Mouse (Mus musculus): ENCODE results near the gene Hs3st3b1. TPM values are rescaled to one million over a fixed set of nuclear protein-coding genes. Genes with fewer than 3 reads are reported as not detected.

Gene Hs3st3b1
- polyA plus RNA-seq, 1 experiment: 5.5 TPM

- TF ChIP-seq CTCF (IDR thresholded peaks at IDR 0.05; ENCODE audit: insufficient read depth, low read length) (no peak), POLR2A (IDR thresholded peaks at IDR 0.05; ENCODE audit: borderline replicate concordance, extremely low read depth, low read depth, low read length) (no peak)
- 81% methylated on average over 13 of the region's 13 CpGs for WGBS
- no peak overlapping the region for H3K4me3 ChIP-seq (replicated peaks; ENCODE audit: extremely low read depth, low read depth, low read length)
- no peak for DNase-seq
- no peaks in the 10 kb centered on the region for H3K4me1 ChIP-seq (ENCODE audit: control insufficient read depth, insufficient read depth, low read length)
Observed at GRCm38 (mm10) chr11:63897856-63898508, 24.1 kb downstream of the Hs3st3b1 start.

GRCm38 (mm10) chr11:63897011-63897410 lies 25.1 kb downstream of the Hs3st3b1 start:
- no peak for DNase-seq
- Histone ChIP-seq H3K4me1 (ENCODE audit: control insufficient read depth, insufficient read depth, low read length) (no peaks in the 10 kb centered on the region), H3K4me3 (replicated peaks; ENCODE audit: extremely low read depth, low read depth, low read length) (no peak overlapping the region)
- TF ChIP-seq POLR2A (IDR thresholded peaks at IDR 0.05; ENCODE audit: borderline replicate concordance, extremely low read depth, low read depth, low read length) (no peak), CTCF (IDR thresholded peaks at IDR 0.05; ENCODE audit: insufficient read depth, low read length) (no peak)
- 77% methylated on average over 2 of the region's 2 CpGs for WGBS

GRCm38 (mm10) chr11:63894188-63894587 lies 27.9 kb downstream of the Hs3st3b1 start:
- WGBS: 68% methylated on average over 6 of the region's 6 CpGs
- TF ChIP-seq CTCF (IDR thresholded peaks at IDR 0.05; ENCODE audit: insufficient read depth, low read length): no peak
- no peak for TF ChIP-seq POLR2A (IDR thresholded peaks at IDR 0.05; ENCODE audit: borderline replicate concordance, extremely low read depth, low read depth, low read length)
- no peak overlapping the region for H3K4me3 ChIP-seq (replicated peaks; ENCODE audit: extremely low read depth, low read depth, low read length)
- no peaks in the 10 kb centered on the region for H3K4me1 ChIP-seq (ENCODE audit: control insufficient read depth, insufficient read depth, low read length)
- no peak for DNase-seq

- H3K4me3 ChIP-seq (replicated peaks; ENCODE audit: extremely low read depth, low read depth, low read length): no peak overlapping the region
- WGBS: 92% methylated on average over 6 of the region's 6 CpGs
- no peak for DNase-seq
- no peaks in the 10 kb centered on the region for H3K4me1 ChIP-seq (ENCODE audit: control insufficient read depth, insufficient read depth, low read length)
- TF ChIP-seq POLR2A (IDR thresholded peaks at IDR 0.05; ENCODE audit: borderline replicate concordance, extremely low read depth, low read depth, low read length): no peak
- TF ChIP-seq CTCF (IDR thresholded peaks at IDR 0.05; ENCODE audit: insufficient read depth, low read length): no peak
Observed at GRCm38 (mm10) chr11:63893557-63893956, 28.5 kb downstream of the Hs3st3b1 start.

GRCm38 (mm10) chr11:63891479-63892020 lies 30.5 kb downstream of the Hs3st3b1 start:
- no peak for DNase-seq
- 35% methylated on average over 7 of the region's 7 CpGs for WGBS

GRCm38 (mm10) chr11:63883385-63883784 lies 38.7 kb downstream of the Hs3st3b1 start:
- H3K4me1 ChIP-seq (ENCODE audit: control insufficient read depth, insufficient read depth, low read length): no peaks in the 10 kb centered on the region
- no peak for TF ChIP-seq POLR2A (IDR thresholded peaks at IDR 0.05; ENCODE audit: borderline replicate concordance, extremely low read depth, low read depth, low read length)
- no peak for TF ChIP-seq CTCF (IDR thresholded peaks at IDR 0.05; ENCODE audit: insufficient read depth, low read length)
- no peak for DNase-seq
- H3K4me3 ChIP-seq (replicated peaks; ENCODE audit: extremely low read depth, low read depth, low read length): no peak overlapping the region
- WGBS: 77% methylated on average over 3 of the region's 3 CpGs

More at GRCm38 (mm10) chr11:63891479-63892020, 30.5 kb downstream of the Hs3st3b1 start:
- no peak overlapping the region for H3K4me3 ChIP-seq (replicated peaks; ENCODE audit: extremely low read depth, low read depth, low read length)
- TF ChIP-seq POLR2A (IDR thresholded peaks at IDR 0.05; ENCODE audit: borderline replicate concordance, extremely low read depth, low read depth, low read length) (no peak), CTCF (IDR thresholded peaks at IDR 0.05; ENCODE audit: insufficient read depth, low read length) (no peak)
- no peaks in the 10 kb centered on the region for H3K4me1 ChIP-seq (ENCODE audit: control insufficient read depth, insufficient read depth, low read length)

GRCm38 (mm10) chr11:63880296-63880695 lies 41.8 kb downstream of the Hs3st3b1 start:
- Histone ChIP-seq H3K4me3 (replicated peaks; ENCODE audit: extremely low read depth, low read depth, low read length) (no peak overlapping the region), H3K4me1 (ENCODE audit: control insufficient read depth, insufficient read depth, low read length) (no peaks in the 10 kb centered on the region)
- DNase-seq: no peak
- 53% methylated on average over 2 of the region's 2 CpGs for WGBS
- TF ChIP-seq POLR2A (IDR thresholded peaks at IDR 0.05; ENCODE audit: borderline replicate concordance, extremely low read depth, low read depth, low read length) (no peak), CTCF (IDR thresholded peaks at IDR 0.05; ENCODE audit: insufficient read depth, low read length) (no peak)

- no peaks in the 10 kb centered on the region for H3K4me1 ChIP-seq (ENCODE audit: control insufficient read depth, insufficient read depth, low read length)
- TF ChIP-seq CTCF (IDR thresholded peaks at IDR 0.05; ENCODE audit: insufficient read depth, low read length) (no peak), POLR2A (IDR thresholded peaks at IDR 0.05; ENCODE audit: borderline replicate concordance, extremely low read depth, low read depth, low read length) (no peak)
- H3K4me3 ChIP-seq (replicated peaks; ENCODE audit: extremely low read depth, low read depth, low read length): no peak overlapping the region
- DNase-seq: no peak
- WGBS: 46% methylated on average over 10 of the region's 10 CpGs
Observed at GRCm38 (mm10) chr11:63879261-63879660, 42.8 kb downstream of the Hs3st3b1 start.

- H3K4me3 ChIP-seq (replicated peaks; ENCODE audit: extremely low read depth, low read depth, low read length): no peak overlapping the region
- WGBS: 92% methylated on average over 4 of the region's 4 CpGs
- TF ChIP-seq POLR2A (IDR thresholded peaks at IDR 0.05; ENCODE audit: borderline replicate concordance, extremely low read depth, low read depth, low read length): no peak
- TF ChIP-seq CTCF (IDR thresholded peaks at IDR 0.05; ENCODE audit: insufficient read depth, low read length): no peak
- DNase-seq: no peak
- H3K4me1 ChIP-seq (ENCODE audit: control insufficient read depth, insufficient read depth, low read length): no peaks in the 10 kb centered on the region
Observed at GRCm38 (mm10) chr11:63878616-63879015, 43.5 kb downstream of the Hs3st3b1 start.

- DNase-seq: no peak
- no peak for TF ChIP-seq POLR2A (IDR thresholded peaks at IDR 0.05; ENCODE audit: borderline replicate concordance, extremely low read depth, low read depth, low read length)
- no peak for TF ChIP-seq CTCF (IDR thresholded peaks at IDR 0.05; ENCODE audit: insufficient read depth, low read length)
- no peaks in the 10 kb centered on the region for H3K4me1 ChIP-seq (ENCODE audit: control insufficient read depth, insufficient read depth, low read length)
- no peak overlapping the region for H3K4me3 ChIP-seq (replicated peaks; ENCODE audit: extremely low read depth, low read depth, low read length)
- 26% methylated on average over 1 of the region's 1 CpGs for WGBS
Observed at GRCm38 (mm10) chr11:63862746-63863145, 59.3 kb downstream of the Hs3st3b1 start.

Data from lung, adult 2 months (tissue).